ENCODE assay signal across 8 mouse cellular contexts in genomic region chr7:73594492-73595139, GRCm38 (mm10). TPM values are rescaled to one million over a fixed set of nuclear protein-coding genes. Genes with fewer than 3 reads are reported as not detected.
DNase-seq lines count a peak whose midpoint lies in the region; ATAC-seq and TF ChIP-seq lines count a peak whose summit lies in the region.

No protein-coding gene starts in this region.

- H3K9me3 ChIP-seq in E14TG2a.4 (ENCODE audit: low read length), result peaks cover 6% of the 10 kb centered on the region
- H3K9me3 ChIP-seq in hindbrain, embryonic 16.5 days (ENCODE audit: control insufficient read depth, low read length), result no peaks in the 10 kb centered on the region
- no peaks in the 10 kb centered on the region for H3K9me3 ChIP-seq in lung, embryonic 16.5 days (ENCODE audit: control insufficient read depth, low read length)

- no peak for TF ChIP-seq CTCF in E14TG2a.4 (conservative IDR thresholded peaks at IDR 0.05; ENCODE audit: low read length)

- DNase-seq in adrenal gland, postnatal 10 days, result peak; percentile 64
- no peak for DNase-seq in adrenal gland, adult 18-20 months (ENCODE audit: low spot score in 2 of 2)
- DNase-seq in spleen, adult 18-20 months, result peak; percentile 42 to 47
- DNase-seq in urinary bladder, adult 18-20 months (ENCODE audit: low spot score in 2 of 2), result no peak

- H3K4me2 ChIP-seq in hindbrain, embryonic 16.5 days (ENCODE audit: low read length), result peak overlapping the region; percentile 72
- peak overlapping the region; percentile 66 for H3K4me2 ChIP-seq in lung, embryonic 16.5 days (ENCODE audit: low read depth, low read length)

- H3K9ac ChIP-seq in hindbrain, embryonic 16.5 days (ENCODE audit: low read depth, low read length), result peak overlapping the region; percentile 53
- peak overlapping the region; percentile 61 for H3K9ac ChIP-seq in lung, embryonic 16.5 days (ENCODE audit: low read length)

- H3K27me3 ChIP-seq in E14TG2a.4 (ENCODE audit: insufficient read depth, low read length), result peaks cover 51% of the 10 kb centered on the region
- H3K27me3 ChIP-seq in hindbrain, embryonic 16.5 days (replicated peaks; ENCODE audit: control insufficient read depth, insufficient read depth, low read length), result no peaks in the 10 kb centered on the region
- no peaks in the 10 kb centered on the region for H3K27me3 ChIP-seq in lung, embryonic 16.5 days (ENCODE audit: control insufficient read depth, insufficient read depth, low read depth, low read length)

- no peaks in the 10 kb centered on the region for H3K36me3 ChIP-seq in E14TG2a.4 (ENCODE audit: insufficient read depth, low read length)
- no peaks in the 10 kb centered on the region for H3K36me3 ChIP-seq in hindbrain, embryonic 16.5 days (ENCODE audit: control insufficient read depth, insufficient read depth, low read length)
- H3K36me3 ChIP-seq in lung, embryonic 16.5 days (ENCODE audit: control insufficient read depth, insufficient read depth, low read length), result no peaks in the 10 kb centered on the region

- H3K4me1 ChIP-seq in E14TG2a.4 (replicated peaks; ENCODE audit: low read depth, low read length), result peaks cover 30% of the 10 kb centered on the region
- peaks cover 31% of the 10 kb centered on the region for H3K4me1 ChIP-seq in hindbrain, embryonic 16.5 days (ENCODE audit: control insufficient read depth, insufficient read depth, low read depth, low read length)
- peaks cover 17% of the 10 kb centered on the region for H3K4me1 ChIP-seq in lung, embryonic 16.5 days (replicated peaks; ENCODE audit: control insufficient read depth, insufficient read depth, low read length)

- H3K27ac ChIP-seq in hindbrain, embryonic 16.5 days (ENCODE audit: low read depth, low read length), result peak overlapping the region; percentile 89
- H3K27ac ChIP-seq in lung, embryonic 16.5 days (ENCODE audit: low read length), result peak overlapping the region; percentile 94

- ATAC-seq in erythroid progenitor cell, adult 5-6 weeks (replicated peaks; ENCODE audit: low FRiP score, poor library complexity, severe bottlenecking), result 0 out of 2 replicates have a peak, but pooled peaks have one; percentile 36
- ATAC-seq in hindbrain, embryonic 16.5 days, result no peak
- ATAC-seq in lung, embryonic 16.5 days (ENCODE audit: low read depth), result peak; percentile 35; the same call in 1 of the 2 replicates

- WGBS in hindbrain, embryonic 16.5 days, result under 1% methylated on average over 14 of the region's 14 CpGs
- under 1% methylated on average over 14 of the region's 14 CpGs for WGBS in lung, embryonic 16.5 days

- peak overlapping the region; percentile 55 for H3K4me3 ChIP-seq in E14TG2a.4 (replicated peaks; ENCODE audit: low read length)
- H3K4me3 ChIP-seq in hindbrain, embryonic 16.5 days (ENCODE audit: low read length), result peak overlapping the region; percentile 41
- peak overlapping the region; percentile 32 for H3K4me3 ChIP-seq in lung, embryonic 16.5 days (ENCODE audit: low read length)

RNA-seq across cellular contexts. Expression of gene Chd2, which starts 53.0 kb away (rescaled TPM):
- total RNA-seq in adrenal gland, postnatal 10 days (2021), result 10 to 100 TPM; 42.8 to 62.0 TPM
- total RNA-seq in adrenal gland, adult 18-20 months (2021), result 10 to 100 TPM; 35.5 to 35.8 TPM
- 63.1 and 106 TPM in 2 replicates for total RNA-seq in erythroid progenitor cell, adult 5-6 weeks (2015; ENCODE audit: low replicate concordance)
- total RNA-seq in erythroid progenitor cell, adult 5-6 weeks (2017; ENCODE audit: low replicate concordance), result 179 and 206 TPM in 2 replicates
- polyA plus RNA-seq in hindbrain, embryonic 16.5 days (2015; fragmentation: Nextera tagmentation; extraction: Ambion mirVana), result 34.0 and 35.3 TPM in 2 replicates
- 53.7 and 58.9 TPM in 2 replicates for polyA plus RNA-seq in lung, embryonic 16.5 days (2015; fragmentation: Nextera tagmentation; extraction: Ambion mirVana)

Comparison
In these comparisons a context has a peak if more than half of its experiments do, and no peak if none do; other contexts are left out.
1. DNase-seq: peak in adrenal gland, postnatal 10 days (single experiment) and spleen, adult 18-20 months (2 of 2); none in adrenal gland, adult 18-20 months (0 of 2) and urinary bladder, adult 18-20 months (0 of 2).
2. Peak in every context shown above with its lines, with median percentiles within 50 percentile points of each other: H3K4me3 ChIP-seq.